Mouse (Mus musculus): Measurements from ENCODE around the gene Slc25a24. TPM values are rescaled to one million over a fixed set of nuclear protein-coding genes. Genes with fewer than 3 reads are reported as not detected.

Gene Slc25a24
- total RNA-seq, 2 experiments from 2014 or later = 3.3 to 4.0 TPM

- DNase-seq (ENCODE audit: low spot score in 2 of 2) = no peak
- no peak for TF ChIP-seq CTCF (conservative IDR thresholded peaks at IDR 0.05)
- H3K27ac ChIP-seq = no peak overlapping the region
- H3K4me3 ChIP-seq = no peak overlapping the region
Measured at GRCm38 (mm10) chr3:109179528-109180076, 56.7 kb downstream of the Slc25a24 start.

- Histone ChIP-seq H3K4me3 (no peak overlapping the region), H3K27ac (no peak overlapping the region)
- no peak for DNase-seq (ENCODE audit: low spot score in 2 of 2)
- no peak for TF ChIP-seq CTCF (conservative IDR thresholded peaks at IDR 0.05)
Measured at GRCm38 (mm10) chr3:109196166-109196565, 73.2 kb downstream of the Slc25a24 start.

- TF ChIP-seq CTCF (conservative IDR thresholded peaks at IDR 0.05) = peak; percentile 65
- Histone ChIP-seq H3K27ac (no peak overlapping the region), H3K4me3 (no peak overlapping the region)
- no peak for DNase-seq (ENCODE audit: low spot score in 2 of 2)
Measured at GRCm38 (mm10) chr3:109199280-109199679, 76.3 kb downstream of the Slc25a24 start.

GRCm38 (mm10) chr3:109212322-109212721 is 89.4 kb downstream of the Slc25a24 start:
- TF ChIP-seq CTCF (conservative IDR thresholded peaks at IDR 0.05) = no peak
- no peak for DNase-seq (ENCODE audit: low spot score in 2 of 2)
- Histone ChIP-seq H3K4me3 (no peak overlapping the region), H3K27ac (no peak overlapping the region)

- Histone ChIP-seq H3K27ac (no peak overlapping the region), H3K4me3 (no peak overlapping the region)
- TF ChIP-seq CTCF (conservative IDR thresholded peaks at IDR 0.05) = no peak
- no peak for DNase-seq (ENCODE audit: low spot score in 2 of 2)
Measured at GRCm38 (mm10) chr3:109216352-109216751, 93.4 kb downstream of the Slc25a24 start.

Other genes starting within 250 kb of the Slc25a24 start
- gene Fndc7, start 233.1 kb upstream of the Slc25a24 start, total RNA-seq (2021) = under 1 TPM in 1 of 2 experiments, not detected in 1; 0.15 TPM
- gene Prpf38b, start 211.4 kb upstream of the Slc25a24 start, total RNA-seq (2021) = 10 to 100 TPM; 51.9 to 53.1 TPM
- gene Henmt1, start 183.3 kb upstream of the Slc25a24 start, total RNA-seq (2021) = 1 to 10 TPM; 1.9 to 3.1 TPM
- not detected for gene Gm9857, start 182.7 kb upstream of the Slc25a24 start, total RNA-seq (2021)
- 10 to 100 TPM; 26.5 to 28.2 TPM for gene Fam102b, start 95.5 kb upstream of the Slc25a24 start, total RNA-seq (2021)
- not detected for gene Slc25a54, start 42.7 kb upstream of the Slc25a24 start, total RNA-seq (2021)
- gene Vav3, start 217.5 kb downstream of the Slc25a24 start, total RNA-seq (2021) = 10 to 100 TPM; 12.3 to 18.7 TPM

Measured in layer of hippocampus, adult 2 months (tissue).